Mouse (Mus musculus): ENCODE data around the gene Fstl3. TPM values are rescaled to one million over a fixed set of nuclear protein-coding genes. Genes with fewer than 3 reads are reported as not detected.
"Not testable (repeated sequence)": the region's sequence is repeated elsewhere in the genome, so short reads cannot be mapped to it uniquely, and the experiment has no call there.

The Fstl3 gene
- polyA plus RNA-seq, 1 experiment: 1.8 TPM

DNA sequence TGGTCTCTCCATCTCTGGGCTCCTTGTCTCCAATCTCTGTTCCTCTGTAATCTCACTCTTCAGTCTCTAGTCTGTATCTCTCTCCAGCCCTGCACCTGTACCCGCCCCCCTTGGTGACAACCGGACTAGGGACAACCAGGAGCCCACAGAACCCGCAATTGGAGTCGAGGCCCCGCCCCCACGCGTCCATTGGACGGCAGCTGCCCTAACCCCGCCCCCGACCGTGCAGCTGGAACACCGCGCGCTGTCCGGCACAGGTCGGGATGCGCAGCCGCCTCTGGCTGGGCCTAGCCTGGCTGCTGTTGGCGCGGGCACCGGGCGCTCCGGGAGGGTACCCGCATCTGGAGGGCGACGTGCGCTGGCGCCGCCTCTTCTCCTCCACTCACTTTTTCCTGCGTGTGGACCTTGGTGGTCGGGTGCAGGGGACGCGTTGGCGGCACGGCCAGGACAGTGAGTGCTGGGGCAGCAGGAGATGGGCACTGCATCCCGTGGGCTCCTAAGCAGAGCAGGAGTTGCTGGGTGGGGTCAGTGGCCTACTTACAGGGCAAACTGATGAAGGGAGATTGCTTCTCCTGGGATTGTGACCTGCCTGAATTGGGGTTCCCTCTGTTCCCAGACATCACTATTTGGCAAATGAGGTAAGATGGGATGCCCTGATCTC, 22.1 kb upstream of the Fstl3 start, which contains the start of gene Fgf22:
TSS of gene Fgf22 (plus strand) at position 221 of the 661 bp plus-strand sequence.
- no peak within 1 kb of the TSS for H3K4me3 ChIP-seq (replicated peaks; ENCODE audit: control insufficient read depth, low read depth, low read length)
- no peaks in the 10 kb centered on the region for H3K4me1 ChIP-seq (ENCODE audit: control insufficient read depth, insufficient read depth, low read length)
- TF ChIP-seq POLR2A (IDR thresholded peaks at IDR 0.05; ENCODE audit: borderline replicate concordance, control insufficient read depth, low read depth, low read length) (no peak), CTCF (IDR thresholded peaks at IDR 0.05; ENCODE audit: control insufficient read depth, insufficient read depth, low read length) (no peak)
- no peak within 1 kb of the TSS; the same call in 1 of the 2 replicates for H3K27ac ChIP-seq (ENCODE audit: control insufficient read depth, insufficient read depth, low read depth, low read length, poor library complexity)
- WGBS: 8% methylated on average over 36 of the region's 36 CpGs

DNA sequence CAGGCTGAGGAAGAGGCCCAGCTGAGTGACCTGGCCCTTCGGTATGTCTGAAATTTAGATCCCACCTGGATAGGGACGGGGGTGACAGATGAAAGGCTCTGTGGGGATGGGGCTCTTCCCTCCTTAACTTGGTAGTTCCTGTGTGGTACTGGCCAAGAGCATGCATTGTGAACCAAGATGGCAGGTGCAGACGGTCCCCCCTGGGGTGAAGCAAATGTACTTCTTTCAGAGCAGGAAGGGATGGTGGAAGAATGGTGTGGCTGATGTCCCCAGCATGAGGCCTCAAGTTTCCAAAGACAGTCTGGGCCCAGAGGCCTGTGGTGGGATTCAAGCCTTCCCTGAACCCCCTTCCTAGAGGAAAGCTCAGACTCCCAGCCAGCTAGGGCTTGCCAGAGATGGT, 21.2 kb upstream of the Fstl3 start:
- WGBS: 77% methylated on average over 3 of the region's 3 CpGs
- no peak overlapping the region for H3K27ac ChIP-seq (ENCODE audit: control insufficient read depth, insufficient read depth, low read depth, low read length, poor library complexity)
- no peak for TF ChIP-seq POLR2A (IDR thresholded peaks at IDR 0.05; ENCODE audit: borderline replicate concordance, control insufficient read depth, low read depth, low read length)
- TF ChIP-seq CTCF (IDR thresholded peaks at IDR 0.05; ENCODE audit: control insufficient read depth, insufficient read depth, low read length): no peak
- no peaks in the 10 kb centered on the region for H3K4me1 ChIP-seq (ENCODE audit: control insufficient read depth, insufficient read depth, low read length)
- no peak overlapping the region for H3K4me3 ChIP-seq (replicated peaks; ENCODE audit: control insufficient read depth, low read depth, low read length)

DNA sequence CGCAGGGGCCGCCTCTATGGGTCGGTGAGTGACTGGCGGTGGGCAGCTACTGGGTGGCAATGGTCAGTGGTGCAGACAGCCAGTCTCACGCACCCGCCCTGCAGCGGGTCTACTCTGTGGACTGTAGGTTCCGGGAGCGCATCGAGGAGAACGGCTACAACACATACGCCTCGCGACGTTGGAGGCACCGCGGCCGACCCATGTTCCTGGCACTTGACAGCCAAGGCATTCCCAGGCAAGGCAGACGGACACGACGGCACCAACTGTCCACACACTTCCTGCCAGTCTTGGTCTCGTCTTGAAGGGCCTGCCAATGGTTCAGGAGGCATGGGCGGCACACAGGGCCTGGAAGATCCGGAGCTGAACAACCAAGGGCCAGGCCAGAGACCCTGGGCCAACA, 20.4 kb upstream of the Fstl3 start:
- TF ChIP-seq CTCF (IDR thresholded peaks at IDR 0.05; ENCODE audit: control insufficient read depth, insufficient read depth, low read length) (no peak), POLR2A (IDR thresholded peaks at IDR 0.05; ENCODE audit: borderline replicate concordance, control insufficient read depth, low read depth, low read length) (no peak)

DNA sequence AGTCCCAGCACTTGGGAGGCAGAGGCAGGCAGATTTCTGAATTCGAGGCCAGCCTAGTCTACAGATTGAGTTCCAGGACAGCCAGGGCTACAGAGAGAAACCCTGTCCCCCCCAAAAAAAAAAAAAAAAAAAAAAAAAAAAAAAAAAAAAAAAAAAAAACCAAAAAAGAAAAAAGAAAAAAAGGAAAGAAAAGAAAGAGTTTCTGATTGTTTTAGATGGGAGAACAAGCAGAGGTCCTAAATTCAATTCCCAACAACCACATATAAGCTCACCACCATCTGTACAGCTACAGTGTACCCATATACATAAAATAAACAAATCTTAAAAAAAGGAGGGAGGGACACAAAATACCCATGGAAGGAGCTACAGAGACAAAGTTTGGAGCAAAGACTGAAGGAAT, 17.4 kb upstream of the Fstl3 start:
- 90% methylated on average over 1 of the region's 1 CpGs for WGBS
- not testable (repeated sequence) for H3K4me3 ChIP-seq (replicated peaks; ENCODE audit: control insufficient read depth, low read depth, low read length); H3K4me1 ChIP-seq (ENCODE audit: control insufficient read depth, insufficient read depth, low read length); H3K27ac ChIP-seq (ENCODE audit: control insufficient read depth, insufficient read depth, low read depth, low read length, poor library complexity)

More for the DNA sequence above, 20.4 kb upstream of the Fstl3 start:
- Histone ChIP-seq H3K4me3 (replicated peaks; ENCODE audit: control insufficient read depth, low read depth, low read length) (no peak overlapping the region), H3K27ac (ENCODE audit: control insufficient read depth, insufficient read depth, low read depth, low read length, poor library complexity) (no peak overlapping the region), H3K4me1 (ENCODE audit: control insufficient read depth, insufficient read depth, low read length) (no peaks in the 10 kb centered on the region)
- 92% methylated on average over 24 of the region's 24 CpGs for WGBS

DNA sequence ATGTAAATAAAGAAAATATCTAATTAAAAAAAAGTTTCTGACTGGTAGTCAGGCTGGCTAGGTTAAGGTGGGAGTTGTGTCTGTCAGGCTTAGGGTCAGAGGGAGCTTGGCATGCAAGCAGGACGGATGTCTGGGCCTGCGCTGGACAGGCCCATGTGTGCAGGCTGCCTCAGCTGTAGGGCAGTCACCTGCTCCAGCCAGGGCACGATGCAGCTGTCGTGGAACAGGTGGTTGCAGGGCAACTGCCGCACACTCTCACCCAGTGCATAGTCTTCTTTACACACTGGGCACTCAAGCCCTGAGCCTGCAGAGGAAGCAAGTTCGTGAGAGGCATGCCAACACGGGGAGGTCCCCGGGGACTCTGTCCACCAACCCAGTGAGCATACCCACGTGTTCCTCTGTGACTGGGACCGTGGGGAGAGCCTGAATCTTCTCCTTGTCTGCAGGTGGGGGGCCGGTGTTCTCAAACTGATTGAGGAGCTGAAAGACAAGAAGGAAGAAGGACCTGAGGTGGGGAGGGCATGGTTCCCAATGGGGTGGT, 16.4 kb upstream of the Fstl3 start:
- WGBS: 72% methylated on average over 11 of the region's 11 CpGs

DNA sequence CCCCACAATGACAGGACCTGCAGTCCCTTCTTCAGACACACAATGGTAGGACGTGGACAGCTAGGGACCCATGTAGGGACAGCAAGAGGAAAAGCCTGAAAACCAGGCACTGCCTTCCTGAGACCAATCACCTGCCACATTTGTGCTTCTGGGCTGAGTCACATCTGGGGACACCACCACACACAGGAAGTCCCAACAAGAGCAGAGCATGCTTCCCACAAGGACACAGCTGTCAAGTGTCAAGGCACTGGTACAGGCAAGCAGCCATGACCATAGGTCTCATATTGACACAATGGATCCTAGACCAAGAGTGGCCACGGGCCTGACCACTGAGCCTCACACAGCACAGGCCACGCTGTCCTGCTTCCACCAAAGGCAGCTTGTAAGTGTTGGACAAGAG, 14.2 kb upstream of the Fstl3 start:
- Histone ChIP-seq H3K4me1 (ENCODE audit: control insufficient read depth, insufficient read depth, low read length) (peaks cover 4% of the 10 kb centered on the region; the same call in 1 of the 2 replicates), H3K4me3 (replicated peaks; ENCODE audit: control insufficient read depth, low read depth, low read length) (no peak overlapping the region), H3K27ac (ENCODE audit: control insufficient read depth, insufficient read depth, low read depth, low read length, poor library complexity) (no peak overlapping the region)
- 77% methylated on average over 3 of the region's 3 CpGs for WGBS
- TF ChIP-seq CTCF (IDR thresholded peaks at IDR 0.05; ENCODE audit: control insufficient read depth, insufficient read depth, low read length): no peak

More for the DNA sequence above, 16.4 kb upstream of the Fstl3 start:
- Histone ChIP-seq H3K27ac (ENCODE audit: control insufficient read depth, insufficient read depth, low read depth, low read length, poor library complexity) (no peak overlapping the region), H3K4me3 (replicated peaks; ENCODE audit: control insufficient read depth, low read depth, low read length) (no peak overlapping the region), H3K4me1 (ENCODE audit: control insufficient read depth, insufficient read depth, low read length) (peaks cover 2% of the 10 kb centered on the region; the same call in 1 of the 2 replicates)
- TF ChIP-seq CTCF (IDR thresholded peaks at IDR 0.05; ENCODE audit: control insufficient read depth, insufficient read depth, low read length): no peak

DNA sequence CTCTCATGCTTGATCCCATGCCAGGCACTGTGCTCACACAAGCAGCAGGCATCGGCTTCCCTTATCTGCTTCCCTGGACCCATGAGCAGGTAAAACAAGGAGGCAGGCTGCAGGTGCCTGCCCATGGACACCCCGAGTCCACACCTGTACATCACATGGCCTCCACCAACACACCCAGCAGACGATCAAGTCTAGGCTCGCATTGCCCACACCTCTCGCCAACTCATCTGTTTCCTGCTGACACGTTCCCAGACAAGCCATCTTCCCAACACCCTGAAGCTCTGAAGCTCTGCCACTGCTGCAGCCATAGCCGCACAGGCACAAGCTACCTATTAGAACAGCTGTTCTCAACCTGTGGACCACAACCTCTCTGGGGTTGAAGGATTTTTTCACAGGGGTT, 12.8 kb upstream of the Fstl3 start:
- 55% methylated on average over 7 of the region's 7 CpGs for WGBS
- H3K4me1 ChIP-seq (ENCODE audit: control insufficient read depth, insufficient read depth, low read length): peaks cover 4% of the 10 kb centered on the region; the same call in 1 of the 2 replicates
- H3K27ac ChIP-seq (ENCODE audit: control insufficient read depth, insufficient read depth, low read depth, low read length, poor library complexity): no peak overlapping the region
- H3K4me3 ChIP-seq (replicated peaks; ENCODE audit: control insufficient read depth, low read depth, low read length): no peak overlapping the region
- TF ChIP-seq CTCF (IDR thresholded peaks at IDR 0.05; ENCODE audit: control insufficient read depth, insufficient read depth, low read length): no peak
- no peak for TF ChIP-seq POLR2A (IDR thresholded peaks at IDR 0.05; ENCODE audit: borderline replicate concordance, control insufficient read depth, low read depth, low read length)

DNA sequence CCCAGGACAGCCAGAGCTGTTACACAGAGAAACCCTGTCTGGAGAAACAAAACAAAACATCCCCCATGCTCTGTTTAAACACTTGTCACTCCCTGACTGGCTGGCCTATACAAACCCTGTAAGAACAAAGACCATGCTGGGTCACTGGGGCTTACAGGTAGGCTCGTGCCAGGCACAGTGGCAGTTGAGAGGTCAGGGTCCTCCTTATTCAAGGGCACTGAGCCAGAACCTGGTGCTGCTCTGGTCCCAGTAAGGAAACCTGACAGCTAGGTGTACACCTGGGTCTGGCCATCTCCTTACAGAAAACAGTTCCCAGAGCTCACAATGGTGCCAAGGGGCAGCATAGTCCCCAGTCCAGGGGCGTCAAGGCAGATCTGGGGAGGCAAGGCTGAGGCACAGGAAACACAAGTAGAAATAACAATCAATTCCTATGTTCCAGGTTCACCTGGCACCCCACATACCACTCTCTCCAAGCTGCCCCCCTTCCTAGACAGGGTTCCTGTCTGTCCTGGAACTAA, 11.8 kb upstream of the Fstl3 start:
- no peak overlapping the region for H3K27ac ChIP-seq (ENCODE audit: control insufficient read depth, insufficient read depth, low read depth, low read length, poor library complexity)

More for the DNA sequence above, 11.8 kb upstream of the Fstl3 start:
- Histone ChIP-seq H3K4me3 (replicated peaks; ENCODE audit: control insufficient read depth, low read depth, low read length) (no peak overlapping the region), H3K4me1 (ENCODE audit: control insufficient read depth, insufficient read depth, low read length) (peaks cover 4% of the 10 kb centered on the region; the same call in 1 of the 2 replicates)
- WGBS: 75% methylated on average over 2 of the region's 2 CpGs
- TF ChIP-seq POLR2A (IDR thresholded peaks at IDR 0.05; ENCODE audit: borderline replicate concordance, control insufficient read depth, low read depth, low read length) (no peak), CTCF (IDR thresholded peaks at IDR 0.05; ENCODE audit: control insufficient read depth, insufficient read depth, low read length) (no peak)
